Mouse (Mus musculus) liver, embryonic 16.5 days (tissue): ENCODE measurements around the gene Yes1. TPM values are rescaled to one million over a fixed set of nuclear protein-coding genes. Genes with fewer than 3 reads are reported as not detected.
"Not testable (repeated sequence)": the region's sequence is repeated elsewhere in the genome, so short reads cannot be mapped to it uniquely, and the experiment has no call there.

ENCODE experiments used
- ATAC-seq: fragments of 200-750 bp; cut with Nextera tagmentation; 2 replicates; pipeline ENCODE4 v1.8.0; 2017; ENCODE audit warnings: low read depth, mild to moderate bottlenecking, moderate number of reproducible peaks, moderate library complexity
- H3K27ac ChIP-seq: fragments of 300-500 bp; sonication (generic); 2 replicates; pipeline ENCODE4 v1.5.1; 2014; ENCODE audit warnings: mild to moderate bottlenecking, low read length
- H3K27me3 ChIP-seq: fragments of 300-500 bp; sonication (generic); 2 replicates; pipeline ENCODE4 v1.6.1; 2014; ENCODE audit warnings: low read depth, low read length, mixed read lengths; ENCODE audit not compliant: control insufficient read depth, insufficient read depth
- H3K36me3 ChIP-seq: fragments of 300-500 bp; sonication (generic); 2 replicates; pipeline ENCODE4 v1.6.1; 2014; ENCODE audit warnings: mild to moderate bottlenecking; ENCODE audit not compliant: control insufficient read depth, insufficient read depth
- H3K4me1 ChIP-seq: fragments of 300-500 bp; sonication (generic); 2 replicates; pipeline ENCODE4 v1.6.1; 2014; ENCODE audit warnings: low read depth, low read length, mixed read lengths; ENCODE audit not compliant: control insufficient read depth
- H3K4me2 ChIP-seq: fragments of 300-500 bp; sonication (generic); 2 replicates; pipeline ENCODE4 v1.6.1; 2014; ENCODE audit warnings: low read depth, low read length, mixed read lengths
- H3K4me3 ChIP-seq: fragments of 300-500 bp; sonication (generic); 2 replicates; pipeline ENCODE4 v1.5.1; 2014; ENCODE audit warnings: low read depth, mild to moderate bottlenecking, low read length
- H3K9ac ChIP-seq: fragments of 300-500 bp; sonication (generic); 2 replicates; pipeline ENCODE4 v1.6.1; 2014; ENCODE audit warnings: low read depth, low read length
- H3K9me3 ChIP-seq: fragments of 300-500 bp; sonication (generic); replicated peaks from 2 replicates; pipeline ENCODE4 v1.6.1; 2016; ENCODE audit warnings: low read length; ENCODE audit not compliant: control insufficient read depth
- WGBS: fragments of 180-500 bp; shearing (Covaris S2); extraction: QIAGEN DNeasy Blood & Tissue Kit; methylation state at CpG from one replicate; pipeline ENCODE4 v1.1.7; 2014; ENCODE audit not compliant: insufficient replicate concordance; 5-methylcytosine and 5-hydroxymethylcytosine counted together
- polyA plus RNA-seq: library from polyadenylated mRNA; unstranded; fragments of >200 nt; fragmentation: Nextera tagmentation; extraction: Ambion mirVana; gene quantifications from 2 replicates; pipeline ENCODE4 v1.2.1, GENCODE M21; 2015

The Yes1 gene
- polyA plus RNA-seq, 1 experiment from 2014 or later: 5.8 TPM

GRCm38 (mm10) chr5:32728300-32728699, 117.3 kb downstream of the Yes1 start:
- H3K27me3 ChIP-seq: no peaks in the 10 kb centered on the region
- no peak overlapping the region for H3K4me3 ChIP-seq
- no peaks in the 10 kb centered on the region for H3K36me3 ChIP-seq
- 73% methylated on average over 7 of the region's 7 CpGs for WGBS
- 0 out of 2 replicates have a peak, but pooled peaks cover 2% of the 10 kb centered on the region for H3K4me1 ChIP-seq
- no peak overlapping the region for H3K27ac ChIP-seq
- no peaks in the 10 kb centered on the region for H3K9me3 ChIP-seq
- ATAC-seq: no peak
- no peak overlapping the region for H3K9ac ChIP-seq
- no peak overlapping the region for H3K4me2 ChIP-seq

- Histone ChIP-seq H3K27ac (no peak overlapping the region), H3K4me3 (no peak overlapping the region), H3K27me3 (no peaks in the 10 kb centered on the region), H3K9me3 (no peaks in the 10 kb centered on the region), H3K4me1 (0 out of 2 replicates have a peak, but pooled peaks cover 2% of the 10 kb centered on the region), H3K9ac (no peak overlapping the region), H3K4me2 (no peak overlapping the region), H3K36me3 (no peaks in the 10 kb centered on the region)
- ATAC-seq: no peak
- WGBS: 74% methylated on average over 8 of the region's 8 CpGs
These were observed 117.9 kb downstream of the Yes1 start for GRCm38 (mm10) chr5:32728851-32729250.

DNA sequence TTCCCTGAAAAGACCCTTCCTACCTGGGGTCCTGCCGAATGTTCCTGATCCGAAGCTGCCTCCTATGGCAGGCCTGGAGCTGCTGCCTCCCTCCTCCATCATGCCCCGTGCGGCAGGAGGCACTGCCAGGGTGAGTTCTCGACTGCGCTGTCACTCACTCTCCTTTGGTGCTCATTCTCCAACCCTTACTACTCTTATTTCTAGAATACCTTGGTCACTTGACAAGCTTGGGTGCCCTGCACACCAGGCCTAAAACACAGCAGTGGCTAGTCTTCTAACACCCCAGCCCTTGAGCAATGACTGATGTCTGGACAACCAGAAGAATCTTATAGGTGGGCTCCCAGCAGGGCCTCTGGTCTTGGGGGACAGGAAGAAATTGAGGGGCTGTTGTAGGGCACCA, 122.9 kb downstream of the Yes1 start:
- not testable (repeated sequence) for H3K9ac ChIP-seq, H3K9me3 ChIP-seq, H3K4me3 ChIP-seq, H3K27me3 ChIP-seq, H3K4me1 ChIP-seq, H3K27ac ChIP-seq, H3K4me2 ChIP-seq, H3K36me3 ChIP-seq
- 77% methylated on average over 6 of the region's 6 CpGs for WGBS
- ATAC-seq: peak; percentile 23; the same call in 1 of the 2 replicates

DNA sequence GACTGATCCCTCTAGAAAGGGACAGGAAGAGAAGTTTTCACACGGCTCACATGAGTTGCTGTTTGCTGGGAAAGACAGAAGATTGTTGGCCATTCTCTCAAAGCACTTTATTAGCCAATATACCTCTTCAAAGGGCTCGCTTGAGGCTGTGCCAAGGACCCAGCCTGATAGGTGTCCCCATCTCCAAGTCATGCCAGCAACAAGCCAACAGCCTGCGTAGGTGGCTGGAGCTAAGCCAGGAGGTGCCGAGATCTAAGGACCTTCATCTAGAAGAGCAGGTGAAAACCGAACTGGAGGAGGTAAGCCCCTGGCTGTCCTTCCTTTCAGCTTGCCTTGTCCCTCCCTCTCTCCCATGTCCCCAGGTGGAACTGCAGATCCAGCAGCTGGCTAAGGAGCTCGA, 124.8 kb downstream of the Yes1 start:
- no peak overlapping the region for H3K27ac ChIP-seq
- no peak overlapping the region for H3K4me3 ChIP-seq
- no peaks in the 10 kb centered on the region for H3K36me3 ChIP-seq
- no peak overlapping the region for H3K9ac ChIP-seq
- no peak for ATAC-seq
- H3K9me3 ChIP-seq: no peaks in the 10 kb centered on the region
- H3K4me1 ChIP-seq: no peaks in the 10 kb centered on the region; the same call in 1 of the 2 replicates
- no peak overlapping the region for H3K4me2 ChIP-seq
- H3K27me3 ChIP-seq: no peaks in the 10 kb centered on the region
- WGBS: 71% methylated on average over 6 of the region's 6 CpGs

Other genes with a start within 250 kb of the Yes1 start
- gene Ppp1cb, start 152.3 kb upstream of the Yes1 start, polyA plus RNA-seq: 110 and 115 TPM in 2 replicates
- 33.4 and 34.5 TPM in 2 replicates for gene Pisd, start 174.5 kb downstream of the Yes1 start, polyA plus RNA-seq
- not detected in 2 replicates for gene Gm20671, start 215.9 kb downstream of the Yes1 start, polyA plus RNA-seq
- gene Prr14l, start 243.1 kb downstream of the Yes1 start, polyA plus RNA-seq: 6.2 and 8.0 TPM in 2 replicates